Comparison of ENCODE assay signal across 8 mouse cellular contexts in the genomic region with DNA sequence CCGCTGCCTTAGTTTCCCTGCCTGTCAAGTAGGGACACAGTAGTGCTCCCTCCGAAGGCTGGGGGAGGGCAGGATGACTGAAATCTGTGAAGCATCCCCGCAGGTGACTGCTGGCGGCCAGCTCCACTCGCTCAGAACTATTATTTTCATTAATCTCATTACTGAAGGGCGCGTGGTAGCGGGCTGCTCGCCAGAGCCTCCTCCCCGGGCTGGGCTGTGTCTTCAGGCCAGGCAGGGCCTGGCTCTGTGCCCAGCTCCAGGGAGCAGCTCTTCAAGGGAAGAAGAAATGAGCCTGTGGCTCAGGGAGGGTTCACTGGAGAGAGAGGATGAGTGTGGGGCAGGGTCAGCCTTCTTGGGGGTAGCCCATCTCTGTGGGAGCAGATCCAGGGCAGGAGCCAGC. TPM values are rescaled to one million over a fixed set of nuclear protein-coding genes. Genes with fewer than 3 reads are reported as not detected.
DNase-seq lines count a peak whose midpoint lies in the region; ATAC-seq lines count a peak whose summit lies in the region.
"Had no signal": no experiment of that assay in that cellular context is flagged by ENCODE, and none has a peak within 500 bp of the region (broad histone marks: within the 10 kb centered on the region; RNA-seq: fewer than 3 reads in every experiment).

No protein-coding gene starts in this region.

- H3K36me3 ChIP-seq in forebrain, embryonic 11.5 days (ENCODE audit: control insufficient read depth, insufficient read depth, low read length): no peaks in the 10 kb centered on the region

- intact Hi-C loops in heart, postnatal 25 days (cut with DNase I): no loop called here

- 14% methylated on average over 10 of the region's 10 CpGs for WGBS in forebrain, embryonic 11.5 days

- peaks cover 7% of the 10 kb centered on the region; the same call in 1 of the 2 replicates for H3K4me1 ChIP-seq in forebrain, embryonic 11.5 days (replicated peaks; ENCODE audit: control insufficient read depth, insufficient read depth, low read length)

- H3K27me3 ChIP-seq in forebrain, embryonic 11.5 days (ENCODE audit: control insufficient read depth, insufficient read depth, low read length): peaks cover 14% of the 10 kb centered on the region

- no peaks in the 10 kb centered on the region for H3K9me3 ChIP-seq in forebrain, embryonic 11.5 days (ENCODE audit: control insufficient read depth, low read length)

- H3K4me2 ChIP-seq in forebrain, embryonic 11.5 days (ENCODE audit: low read depth, low read length, severe bottlenecking): no peak overlapping the region

- H3K4me3 ChIP-seq in forebrain, embryonic 11.5 days (ENCODE audit: low read depth, low read length): no peak overlapping the region
- H3K4me3 ChIP-seq: left cerebral cortex, adult 2 months had no signal

- H3K9ac ChIP-seq in forebrain, embryonic 11.5 days (ENCODE audit: low read length): no peak overlapping the region

- ATAC-seq in forebrain, embryonic 11.5 days (replicated peaks; ENCODE audit: low FRiP score): no peak

- peak; percentile 87 for DNase-seq in Muller cell, postnatal 12 days (ENCODE audit: inconsistent ontology term)
- peak; percentile 90 for DNase-seq in adrenal gland, postnatal 14 days
- peak; percentile 69 for DNase-seq in forebrain, embryonic 11.5 days (ENCODE audit: low spot score)
- DNase-seq in heart, postnatal 25 days (ENCODE audit: low spot score): peak; percentile 50
- DNase-seq in kidney, postnatal 4 days: peak; percentile 85 to 89
- peak; percentile 61 for DNase-seq in ovary, postnatal 10 days (ENCODE audit: low spot score)
- DNase-seq in thymus, postnatal 10 days (ENCODE audit: low spot score in 2 of 2): no peak

- no peak overlapping the region for H3K27ac ChIP-seq in forebrain, embryonic 11.5 days (ENCODE audit: low read depth, low read length)
- H3K27ac ChIP-seq: left cerebral cortex, adult 2 months had no signal

RNA-seq across cellular contexts. Expression of a gene that starts 38.3 kb away (rescaled TPM):
- total RNA-seq in adrenal gland, postnatal 14 days (2021): 15.2 and 52.4 TPM in 2 replicates
- polyA plus RNA-seq in forebrain, embryonic 11.5 days (2014; fragmentation: Nextera tagmentation; extraction: Ambion mirVana): 17.2 and 20.7 TPM in 2 replicates
- 10 to 100 TPM; 17.8 to 18.4 TPM for total RNA-seq in heart, postnatal 25 days (2021)

Comparison
In these comparisons a context has a peak if more than half of its experiments do, and no peak if none do; other contexts are left out.
1. DNase-seq: peak in Muller cell, postnatal 12 days (single experiment), adrenal gland, postnatal 14 days (single experiment), forebrain, embryonic 11.5 days (single experiment), heart, postnatal 25 days (single experiment), kidney, postnatal 4 days (2 of 2) and ovary, postnatal 10 days (single experiment); none in thymus, postnatal 10 days (0 of 2).